Mouse (Mus musculus) forebrain, embryonic 12.5 days (tissue): Measurements from ENCODE around the gene Dad1. TPM values are rescaled to one million over a fixed set of nuclear protein-coding genes. Genes with fewer than 3 reads are reported as not detected.
"Not testable (repeated sequence)": the region's sequence is repeated elsewhere in the genome, so short reads cannot be mapped to it uniquely, and the experiment has no call there.

Source experiments
- ATAC-seq: fragments of 200-750 bp; cut with Nextera tagmentation; 2 replicates; pipeline ENCODE4 v1.8.0; 2017; ENCODE audit warnings: moderate TSS enrichment; ENCODE audit not compliant: low FRiP score
- H3K27ac ChIP-seq: fragments of 300-500 bp; sonication (generic); 2 replicates; pipeline ENCODE4 v1.5.1; 2016; ENCODE audit warnings: mild to moderate bottlenecking
- H3K27me3 ChIP-seq: fragments of 300-500 bp; sonication (generic); 2 replicates; pipeline ENCODE4 v1.6.1; 2016; ENCODE audit warnings: mild to moderate bottlenecking
- H3K36me3 ChIP-seq: fragments of 300-500 bp; sonication (generic); replicated peaks from 2 replicates; pipeline ENCODE4 v1.6.1; 2016; ENCODE audit warnings: mild to moderate bottlenecking
- H3K4me1 ChIP-seq: fragments of 300-500 bp; sonication (generic); 2 replicates; pipeline ENCODE4 v1.6.1; 2016
- H3K4me2 ChIP-seq: fragments of 300-500 bp; sonication (generic); 2 replicates; pipeline ENCODE4 v1.6.1; 2016; ENCODE audit warnings: mild to moderate bottlenecking, moderate library complexity
- H3K4me3 ChIP-seq: fragments of 300-500 bp; sonication (generic); replicated peaks from 2 replicates; pipeline ENCODE4 v1.5.1; 2016; ENCODE audit warnings: mild to moderate bottlenecking
- H3K9ac ChIP-seq: fragments of 300-500 bp; sonication (generic); 2 replicates; pipeline ENCODE4 v1.6.1; 2016; ENCODE audit warnings: mild to moderate bottlenecking
- H3K9me3 ChIP-seq: fragments of 300-500 bp; sonication (generic); 2 replicates; pipeline ENCODE4 v1.6.1; 2016
- WGBS: fragments of 180-500 bp; shearing (Covaris S2); methylation state at CpG from one replicate; pipeline ENCODE4 v1.1.7; 2016; 5-methylcytosine and 5-hydroxymethylcytosine counted together
- polyA plus RNA-seq: library from polyadenylated mRNA; unstranded; fragments of >200 nt; fragmentation: Nextera tagmentation; extraction: Ambion mirVana; gene quantifications from 2 replicates; pipeline ENCODE4 v1.2.1, GENCODE M21; 2016

Dad1 gene
- polyA plus RNA-seq, 1 experiment from 2014 or later = 241 TPM

GRCm38 (mm10) chr14:54239002-54239736, 14.7 kb downstream of the Dad1 start:
- peak; percentile 56; the same call in 1 of the 2 replicates for ATAC-seq
- WGBS = 15% methylated on average over 7 of the region's 7 CpGs
- Histone ChIP-seq H3K4me3 (no peak overlapping the region), H3K9ac (no peak overlapping the region), H3K27me3 (no peaks in the 10 kb centered on the region), H3K4me1 (peaks cover 11% of the 10 kb centered on the region), H3K9me3 (no peaks in the 10 kb centered on the region), H3K27ac (no peak overlapping the region), H3K4me2 (no peak overlapping the region), H3K36me3 (peaks cover 45% of the 10 kb centered on the region)

- H3K27ac ChIP-seq = no peak overlapping the region
- no peak for ATAC-seq
- no peak overlapping the region for H3K9ac ChIP-seq
- no peaks in the 10 kb centered on the region for H3K27me3 ChIP-seq
- H3K4me3 ChIP-seq = no peak overlapping the region
- peaks cover 36% of the 10 kb centered on the region for H3K36me3 ChIP-seq
- H3K9me3 ChIP-seq = no peaks in the 10 kb centered on the region
- no peak overlapping the region for H3K4me2 ChIP-seq
- WGBS = 92% methylated on average over 5 of the region's 5 CpGs
- peaks cover 17% of the 10 kb centered on the region for H3K4me1 ChIP-seq
Observed at GRCm38 (mm10) chr14:54236881-54237280, 17.0 kb downstream of the Dad1 start.

- Histone ChIP-seq H3K27me3 (no peaks in the 10 kb centered on the region), H3K4me3 (no peak overlapping the region), H3K4me1 (peaks cover 17% of the 10 kb centered on the region), H3K27ac (no peak overlapping the region), H3K9me3 (no peaks in the 10 kb centered on the region), H3K36me3 (peaks cover 27% of the 10 kb centered on the region), H3K9ac (no peak overlapping the region), H3K4me2 (no peak overlapping the region)
- WGBS = 84% methylated on average over 5 of the region's 5 CpGs
- no peak for ATAC-seq
Observed at GRCm38 (mm10) chr14:54235825-54236540, 17.9 kb downstream of the Dad1 start.

- Histone ChIP-seq H3K9me3 (no peaks in the 10 kb centered on the region), H3K4me1 (peaks cover 17% of the 10 kb centered on the region), H3K27ac (0 out of 2 replicates have a peak overlapping the region, but pooled peaks have one; percentile 2), H3K4me2 (no peak overlapping the region), H3K27me3 (no peaks in the 10 kb centered on the region), H3K4me3 (no peak overlapping the region), H3K36me3 (peaks cover 25% of the 10 kb centered on the region), H3K9ac (no peak overlapping the region)
- WGBS = 80% methylated on average over 20 of the region's 20 CpGs
- no peak for ATAC-seq
Observed at GRCm38 (mm10) chr14:54234231-54235040, 19.5 kb downstream of the Dad1 start.

- Histone ChIP-seq H3K4me3 (no peak overlapping the region), H3K4me2 (no peak overlapping the region), H3K36me3 (peaks cover 22% of the 10 kb centered on the region), H3K4me1 (peaks cover 23% of the 10 kb centered on the region), H3K9ac (no peak overlapping the region), H3K27me3 (no peaks in the 10 kb centered on the region), H3K9me3 (no peaks in the 10 kb centered on the region), H3K27ac (0 out of 2 replicates have a peak overlapping the region, but pooled peaks have one; percentile 14)
- no peak for ATAC-seq
- 81% methylated on average over 16 of the region's 16 CpGs for WGBS
Observed at GRCm38 (mm10) chr14:54233559-54234143, 20.3 kb downstream of the Dad1 start.

GRCm38 (mm10) chr14:54232811-54233558, 20.9 kb downstream of the Dad1 start:
- peaks cover 29% of the 10 kb centered on the region for H3K4me1 ChIP-seq
- 66% methylated on average over 9 of the region's 9 CpGs for WGBS
- H3K4me3 ChIP-seq = no peak overlapping the region
- peaks cover 20% of the 10 kb centered on the region for H3K36me3 ChIP-seq
- H3K4me2 ChIP-seq = no peak overlapping the region
- H3K9me3 ChIP-seq = no peaks in the 10 kb centered on the region
- 0 out of 2 replicates have a peak overlapping the region, but pooled peaks have one; percentile 14 for H3K27ac ChIP-seq
- ATAC-seq = no peak
- H3K9ac ChIP-seq = no peak overlapping the region
- no peaks in the 10 kb centered on the region for H3K27me3 ChIP-seq

GRCm38 (mm10) chr14:54232143-54232542, 21.8 kb downstream of the Dad1 start:
- WGBS = 68% methylated on average over 9 of the region's 9 CpGs
- H3K9ac ChIP-seq = no peak overlapping the region
- peaks cover 29% of the 10 kb centered on the region for H3K4me1 ChIP-seq
- no peak for ATAC-seq
- no peak overlapping the region for H3K4me3 ChIP-seq
- H3K4me2 ChIP-seq = no peak overlapping the region
- no peaks in the 10 kb centered on the region for H3K9me3 ChIP-seq
- H3K36me3 ChIP-seq = peaks cover 18% of the 10 kb centered on the region
- H3K27ac ChIP-seq = peak overlapping the region; percentile 46; the same call in 1 of the 2 replicates
- H3K27me3 ChIP-seq = 0 out of 2 replicates have a peak, but pooled peaks cover 3% of the 10 kb centered on the region

- H3K4me3 ChIP-seq = no peak overlapping the region
- H3K9me3 ChIP-seq = no peaks in the 10 kb centered on the region
- H3K9ac ChIP-seq = no peak overlapping the region
- peaks cover 18% of the 10 kb centered on the region for H3K36me3 ChIP-seq
- no peak overlapping the region for H3K4me2 ChIP-seq
- H3K27me3 ChIP-seq = 0 out of 2 replicates have a peak, but pooled peaks cover 3% of the 10 kb centered on the region
- peaks cover 29% of the 10 kb centered on the region for H3K4me1 ChIP-seq
- no peak overlapping the region for H3K27ac ChIP-seq
- 89% methylated on average over 21 of the region's 21 CpGs for WGBS
- no peak for ATAC-seq
Observed at GRCm38 (mm10) chr14:54231176-54231956, 22.5 kb downstream of the Dad1 start.

GRCm38 (mm10) chr14:54230638-54231150, 23.2 kb downstream of the Dad1 start:
- Histone ChIP-seq H3K4me3 (no peak overlapping the region), H3K9ac (no peak overlapping the region), H3K36me3 (peaks cover 17% of the 10 kb centered on the region), H3K4me1 (peaks cover 29% of the 10 kb centered on the region), H3K9me3 (no peaks in the 10 kb centered on the region), H3K4me2 (no peak overlapping the region), H3K27ac (no peak overlapping the region), H3K27me3 (peaks cover 3% of the 10 kb centered on the region; the same call in 1 of the 2 replicates)
- ATAC-seq = no peak
- WGBS = 87% methylated on average over 14 of the region's 14 CpGs

GRCm38 (mm10) chr14:54229849-54230248, 24.1 kb downstream of the Dad1 start:
- not testable (repeated sequence) for H3K36me3 ChIP-seq, ATAC-seq, H3K9me3 ChIP-seq, H3K27me3 ChIP-seq, H3K9ac ChIP-seq, H3K27ac ChIP-seq, H3K4me3 ChIP-seq, H3K4me2 ChIP-seq
- H3K4me1 ChIP-seq = peaks cover 33% of the 10 kb centered on the region
- WGBS = 83% methylated on average over 3 of the region's 4 CpGs
